Mouse (Mus musculus): Measurements from ENCODE around the gene Phc1. TPM values are rescaled to one million over a fixed set of nuclear protein-coding genes. Genes with fewer than 3 reads are reported as not detected.

Gene Phc1
- total RNA-seq, 2 experiments from 2014 or later, result 17.5 to 21.8 TPM

DNA sequence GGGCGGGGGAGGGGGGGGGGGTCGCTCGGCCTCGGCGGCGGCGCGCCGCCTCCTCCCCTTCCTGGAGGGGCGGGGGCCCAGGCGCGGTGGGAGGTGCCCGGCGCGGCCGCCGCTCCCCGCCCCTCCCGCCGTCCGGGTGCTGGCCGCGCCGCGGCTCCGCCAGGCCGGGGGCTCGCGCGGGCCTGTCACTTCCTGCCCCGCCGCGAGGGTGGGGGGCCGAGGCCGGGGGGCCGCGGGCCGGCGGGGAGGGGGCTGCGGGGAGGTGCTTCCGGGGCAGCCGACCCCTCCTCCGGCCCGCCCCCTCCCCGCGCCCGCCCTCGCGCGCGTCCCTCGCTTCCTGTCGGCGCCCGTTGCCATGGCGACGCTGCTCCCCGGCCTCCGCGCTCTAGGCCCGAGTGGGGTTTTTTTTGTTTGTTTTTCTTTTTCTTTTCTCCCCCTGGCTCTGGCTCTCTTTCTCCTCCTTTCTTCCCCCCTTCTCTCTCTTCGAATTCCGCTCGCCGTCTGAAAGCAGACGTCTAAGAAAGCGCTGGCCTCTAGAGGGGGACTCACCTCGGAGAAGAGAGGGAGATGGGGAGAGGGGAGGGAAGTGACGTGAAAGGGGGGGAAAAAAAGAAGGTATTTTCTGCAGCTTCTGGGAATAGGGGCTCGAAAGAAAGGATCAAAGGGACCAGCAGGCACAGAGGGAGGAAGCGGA, 566 bp downstream of the Phc1 start:
- DNase-seq, result peak; percentile 83 to 89
- intact Hi-C loops (cut with DNase I), result loop anchor here (1.0 to 10.0 kb wide), 2 partner anchors 28 to 535 kb away; partner anchors contain the start of gene Necap1

DNA sequence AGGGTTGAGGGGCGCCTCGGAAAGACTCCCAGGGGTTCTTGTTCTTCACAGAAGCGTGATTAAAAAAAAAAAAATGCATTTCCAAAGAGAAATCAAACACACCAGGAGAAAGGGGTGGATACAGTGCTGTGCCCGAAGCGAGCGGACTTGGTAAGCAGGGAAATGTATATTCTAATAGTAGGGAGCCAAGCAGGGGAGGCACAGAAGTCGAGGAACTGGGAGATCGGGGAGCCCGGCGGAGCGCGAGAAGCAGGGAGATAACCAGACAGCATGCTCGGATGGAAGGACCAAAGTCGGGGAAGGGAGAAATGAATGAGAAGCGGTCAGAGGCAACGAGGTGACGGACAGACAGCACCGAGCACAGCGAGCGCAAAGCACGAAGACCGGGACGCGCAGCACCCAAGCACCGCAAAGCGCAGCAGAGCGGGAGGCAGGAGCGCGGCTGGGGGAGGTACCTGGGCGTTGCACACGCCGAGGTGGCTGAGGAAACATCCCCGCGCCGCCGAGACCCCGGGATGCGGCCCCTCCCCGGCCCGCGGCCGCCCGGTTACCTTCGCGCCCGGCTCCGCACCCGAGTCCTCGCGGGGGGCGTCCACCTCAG, 1.2 kb downstream of the Phc1 start:
- peak in 1 of 2 experiments; percentile 63 for DNase-seq
- intact Hi-C loops (cut with DNase I), result loop anchor here (10.0 kb wide), 1 partner anchor 536 kb away; the partner anchor contains the start of gene Necap1

DNA sequence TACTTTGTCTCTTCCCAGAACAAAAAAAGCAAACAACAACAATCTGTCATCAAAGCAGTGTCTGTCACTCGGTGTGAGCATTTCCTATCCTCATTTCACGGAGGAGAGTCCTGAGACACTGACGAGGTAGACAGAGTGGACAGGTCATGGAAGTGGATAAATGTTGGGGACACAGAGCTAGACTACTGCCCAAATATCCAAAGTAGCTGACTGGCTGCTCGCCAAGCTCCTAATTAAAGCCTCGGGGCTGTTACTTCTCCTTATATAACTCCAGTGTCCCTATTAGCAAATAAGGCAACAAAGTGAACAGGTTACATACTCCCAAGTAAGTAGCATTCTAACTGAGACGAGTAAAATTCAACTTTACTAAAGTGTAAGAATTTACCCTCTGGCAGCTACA, 2.8 kb downstream of the Phc1 start:
- peak; percentile 19 to 26 for DNase-seq
- intact Hi-C loops (cut with DNase I), result loop anchor here (10.0 kb wide), 1 partner anchor 537 kb away; the partner anchor contains the start of gene Necap1

- intact Hi-C loops (cut with DNase I), result loop anchor here (10.0 kb wide), 1 partner anchor 540 kb away; the partner anchor contains the start of gene Necap1
- DNase-seq, result no peak
Measured at GRCm38 (mm10) chr6:122334786-122335340, 5.5 kb downstream of the Phc1 start.

DNA sequence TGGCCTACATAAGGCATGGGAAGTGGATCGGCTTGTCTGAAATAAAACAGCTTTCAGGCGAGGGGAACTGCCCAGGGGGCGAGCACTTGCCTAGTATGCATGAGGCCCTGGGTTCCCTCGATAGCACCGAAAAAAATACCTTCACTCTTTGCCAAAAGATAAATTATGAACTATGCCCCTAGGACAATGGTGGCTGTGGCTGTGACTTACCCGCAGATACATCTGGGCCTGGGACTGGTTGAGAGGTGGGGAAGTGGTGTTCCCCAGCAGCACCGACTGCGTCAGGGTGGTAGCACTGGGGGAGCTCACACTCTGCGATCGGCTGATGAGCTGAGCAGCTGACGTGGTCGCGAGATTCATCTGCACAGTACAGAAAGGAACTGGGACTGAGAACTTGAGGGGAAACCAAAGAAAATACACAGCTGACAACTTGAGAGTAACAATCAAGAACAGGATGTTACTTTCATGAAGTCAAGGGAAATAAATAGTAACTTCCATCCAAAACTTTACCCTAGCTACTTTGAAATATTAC, 7.2 kb downstream of the Phc1 start:
- intact Hi-C loops (cut with DNase I), result loop anchor here (10.0 kb wide), 1 partner anchor 542 kb away; the partner anchor contains the start of gene Necap1

GRCm38 (mm10) chr6:122325361-122325975, 14.9 kb downstream of the Phc1 start:
- intact Hi-C loops (cut with DNase I), result no loop called here

More for the DNA sequence above, 7.2 kb downstream of the Phc1 start:
- DNase-seq, result no peak

GRCm38 (mm10) chr6:122318726-122319125, 21.6 kb downstream of the Phc1 start:
- intact Hi-C loops (cut with DNase I), result no loop called here
- no peak for DNase-seq

More at GRCm38 (mm10) chr6:122325361-122325975, 14.9 kb downstream of the Phc1 start:
- DNase-seq, result no peak

GRCm38 (mm10) chr6:122310187-122310820, 30.1 kb downstream of the Phc1 start:
- DNase-seq, result no peak
- intact Hi-C loops (cut with DNase I), result no loop called here

DNA sequence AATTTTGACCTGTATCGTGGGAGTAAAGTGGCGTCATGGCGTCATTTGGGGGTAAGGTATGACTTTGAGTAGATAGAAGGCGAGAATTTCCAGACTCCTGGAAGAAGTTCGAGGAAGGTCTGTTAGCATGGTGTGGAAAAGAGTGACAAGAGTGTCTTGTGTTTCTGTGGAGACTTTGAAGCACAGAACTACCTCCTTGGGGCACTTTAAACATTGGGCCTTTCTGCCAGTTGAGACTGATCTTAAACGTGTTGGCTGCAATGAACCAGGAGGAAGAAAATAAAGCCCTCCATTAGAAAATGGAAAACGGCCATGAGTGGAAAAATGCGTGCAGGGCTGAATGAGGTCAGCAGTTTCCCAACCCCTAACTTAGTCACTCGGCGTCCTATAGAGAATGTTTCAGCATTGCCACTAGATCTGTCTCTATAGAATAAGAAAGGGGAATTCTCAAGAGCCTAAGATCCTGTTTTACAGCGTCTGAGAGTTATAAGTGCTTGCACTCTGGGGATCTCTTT, 30.9 kb downstream of the Phc1 start:
- no peak for DNase-seq
- intact Hi-C loops (cut with DNase I), result no loop called here

DNA sequence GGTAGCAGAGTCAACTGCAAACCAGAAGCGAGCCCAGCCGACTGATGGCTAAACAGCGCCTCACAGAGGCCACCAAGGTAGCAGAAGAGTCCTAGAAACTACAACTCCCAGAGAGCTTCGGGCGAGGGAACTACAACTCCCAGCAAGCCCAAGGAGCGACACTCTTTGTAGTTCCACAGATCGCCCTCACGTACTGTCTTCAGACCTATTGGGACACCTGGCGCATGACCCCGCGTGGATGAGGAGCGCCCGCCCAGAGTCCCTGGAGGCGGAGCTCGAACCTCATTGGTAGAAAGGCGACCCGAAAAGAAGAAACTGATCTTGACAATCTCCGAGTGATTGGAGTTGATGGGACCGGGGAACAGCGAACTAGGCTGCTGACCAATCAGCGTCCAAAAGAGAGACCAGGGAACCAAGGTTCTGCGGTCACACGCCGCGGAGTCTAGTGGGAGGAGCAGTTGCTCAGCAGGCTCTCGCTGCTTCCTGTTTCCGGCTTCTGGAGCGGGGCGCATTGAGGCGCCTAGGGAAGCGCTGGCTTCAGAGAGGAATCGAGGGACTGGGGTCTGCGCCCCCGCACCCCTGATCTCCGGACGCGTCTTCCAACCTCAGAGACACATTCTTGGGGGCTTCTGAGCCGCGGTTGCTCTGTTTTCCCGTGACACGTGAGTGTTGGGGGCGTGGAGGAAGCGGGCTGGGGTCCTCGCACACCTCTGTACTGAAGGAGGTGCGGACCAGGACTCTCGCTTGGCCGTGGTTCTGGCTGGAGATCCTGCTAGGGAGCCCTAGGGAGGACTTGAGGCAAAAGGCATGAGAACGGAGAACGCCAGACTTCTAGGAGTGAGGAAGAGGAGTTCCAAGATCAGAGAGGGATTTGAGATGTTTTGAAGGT, 31.6 kb downstream of the Phc1 start, which contains the start of gene M6pr:
M6pr (plus strand) TSS at position 216 of the 889 bp plus-strand sequence.
- intact Hi-C loops (cut with DNase I), result no loop called here
- DNase-seq, result peak; percentile 89 to 91

DNA sequence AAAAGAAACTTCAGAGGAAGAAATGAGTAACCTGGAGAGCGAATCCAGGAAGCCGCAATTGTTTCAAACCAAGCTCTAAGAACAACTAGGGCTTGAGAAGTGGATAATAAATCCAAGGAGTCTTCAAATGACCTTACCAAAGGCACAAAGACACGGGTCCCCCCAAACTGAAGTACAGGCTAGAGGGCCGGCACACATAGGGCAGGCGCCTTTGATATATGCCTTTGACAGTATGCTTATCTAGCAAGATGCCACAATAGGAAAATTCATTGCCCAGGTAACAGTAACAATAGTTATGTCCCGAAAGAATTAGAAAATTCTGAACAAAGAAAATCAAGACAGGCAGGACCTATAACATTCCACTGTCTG, 32.2 kb downstream of the Phc1 start:
- intact Hi-C loops (cut with DNase I), result no loop called here
- DNase-seq, result no peak

DNA sequence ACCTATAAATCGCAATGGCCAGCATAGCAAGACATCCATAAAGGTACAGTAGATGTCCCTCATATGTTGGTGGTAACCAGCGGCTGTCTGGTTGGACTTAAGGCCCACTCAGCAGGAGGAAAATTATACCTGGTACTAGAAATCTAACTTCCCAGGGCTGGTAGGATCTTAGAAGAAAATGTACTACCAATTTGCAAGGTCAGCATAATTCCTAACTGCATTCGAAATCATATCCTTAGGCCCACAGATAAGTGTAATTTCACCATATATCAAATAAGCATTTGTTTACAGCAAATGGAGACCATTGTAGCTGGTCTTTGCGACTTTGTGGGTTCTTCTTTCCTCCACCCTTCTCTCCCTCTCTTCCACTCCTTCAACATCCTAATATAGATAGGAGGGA, 33.7 kb downstream of the Phc1 start:
- no peak for DNase-seq
- intact Hi-C loops (cut with DNase I), result no loop called here

- no peak for DNase-seq
- intact Hi-C loops (cut with DNase I), result loop anchor here (1.0 to 5.0 kb wide), 3 partner anchors 46 to 748 kb away; no protein-coding TSS in a partner anchor
Measured at GRCm38 (mm10) chr6:122304790-122305555, 35.4 kb downstream of the Phc1 start.

- intact Hi-C loops (cut with DNase I), result loop anchor here (1.0 to 5.0 kb wide), 3 partner anchors 45 to 747 kb away; no protein-coding TSS in a partner anchor
- peak; percentile 71 to 86 for DNase-seq
Measured at GRCm38 (mm10) chr6:122304355-122304754, 36.0 kb downstream of the Phc1 start.

- intact Hi-C loops (cut with DNase I), result loop anchor here (5.0 kb wide), 2 partner anchors 89 to 746 kb away; no protein-coding TSS in a partner anchor
- no peak for DNase-seq
Measured at GRCm38 (mm10) chr6:122303526-122303925, 36.8 kb downstream of the Phc1 start.

DNA sequence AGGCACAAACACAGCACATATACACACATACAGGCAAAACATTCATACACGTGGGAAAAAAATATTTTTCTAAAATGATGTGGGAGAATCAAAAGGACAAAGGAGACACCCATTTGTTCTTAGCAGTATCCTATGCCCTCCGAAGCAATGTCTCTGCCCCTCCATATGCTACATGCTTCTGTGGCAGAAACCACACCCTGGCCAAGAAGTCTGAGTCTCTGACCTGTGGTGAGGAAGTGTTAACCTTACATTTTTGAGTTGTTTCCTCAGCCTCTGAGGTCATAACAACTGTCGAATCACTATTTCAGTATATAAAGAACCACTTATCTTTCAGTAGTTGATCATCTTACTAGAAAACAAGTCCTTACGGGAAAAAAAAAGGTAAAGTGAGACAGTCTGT, 37.7 kb downstream of the Phc1 start:
- intact Hi-C loops (cut with DNase I), result loop anchor here (5.0 kb wide), 2 partner anchors 90 to 745 kb away; no protein-coding TSS in a partner anchor

DNA sequence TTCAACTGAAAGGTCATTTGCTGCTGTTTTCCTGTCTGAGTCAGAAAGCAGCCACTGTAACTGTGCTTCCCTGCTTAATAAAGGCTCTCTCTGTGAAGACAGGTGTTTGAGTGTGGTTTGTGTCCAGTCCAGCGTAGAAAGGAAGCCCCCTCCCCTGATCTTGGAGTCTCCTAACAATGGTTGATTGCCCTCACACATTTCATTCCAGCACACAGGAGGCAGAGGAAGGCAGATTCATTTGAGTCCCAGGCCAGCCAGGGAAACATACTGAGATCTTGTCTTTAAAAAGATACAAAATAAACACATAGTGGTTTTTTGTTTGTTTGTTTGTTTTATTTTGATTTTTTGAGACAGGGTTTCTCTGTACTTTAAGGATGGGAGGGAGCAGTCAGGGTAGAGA, 38.2 kb downstream of the Phc1 start:
- no peak for DNase-seq
- intact Hi-C loops (cut with DNase I), result loop anchor here (5.0 kb wide), 2 partner anchors 90 to 745 kb away; no protein-coding TSS in a partner anchor

More for the DNA sequence above, 37.7 kb downstream of the Phc1 start:
- DNase-seq, result no peak

Measured in heart, postnatal 36 days (tissue).